Mouse (Mus musculus) spleen, postnatal 0 days (tissue): ENCODE results near the gene Gxylt2. TPM values are rescaled to one million over a fixed set of nuclear protein-coding genes. Genes with fewer than 3 reads are reported as not detected.

Experiments
- polyA plus RNA-seq: library from polyadenylated mRNA; unstranded; fragments of >200 nt; fragmentation: Nextera tagmentation; extraction: Ambion mirVana; gene quantifications from 2 replicates; pipeline ENCODE4 v1.2.1, GENCODE M21; 2015

Gxylt2 gene
- polyA plus RNA-seq = 0.61 and 1.1 TPM in 2 replicates

DNA sequence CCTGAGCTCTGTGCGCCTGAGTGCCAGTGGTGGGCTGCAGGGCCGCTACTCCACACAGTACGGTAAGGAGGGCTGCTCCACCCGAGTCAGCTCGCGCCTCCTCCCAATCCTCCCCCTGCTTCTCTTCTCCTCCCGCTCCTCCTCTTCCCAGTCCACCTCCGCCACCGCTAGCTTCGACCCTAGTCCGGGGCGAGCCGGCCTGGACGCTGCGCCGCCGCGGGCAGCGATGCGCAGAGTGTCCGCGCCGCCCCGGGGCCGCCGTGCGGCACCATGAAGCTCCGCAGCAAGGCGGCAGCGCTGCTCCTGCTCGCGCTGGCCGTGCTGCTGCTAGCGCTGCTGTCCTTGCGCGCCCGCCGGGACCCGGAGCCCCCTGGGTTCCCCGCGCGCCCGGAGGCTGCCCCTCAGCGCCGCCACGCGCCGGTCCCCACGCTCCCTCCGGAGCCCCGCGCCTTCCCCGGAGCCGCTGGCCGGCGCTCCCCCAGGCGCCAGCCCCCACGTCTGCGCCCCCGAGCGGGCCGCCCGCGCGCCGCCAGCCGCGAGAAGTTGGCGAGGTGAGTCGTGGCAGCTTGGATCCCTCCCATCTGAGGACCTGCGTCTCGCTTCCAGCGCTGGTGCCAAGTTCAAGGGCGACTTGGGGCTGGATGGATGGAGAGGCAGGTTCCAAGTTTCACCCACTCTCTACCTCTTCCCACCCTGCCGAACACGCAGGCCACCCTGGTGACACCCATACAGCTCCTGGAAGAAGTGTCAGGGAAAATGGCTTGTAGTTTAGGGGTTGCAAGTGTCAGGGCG, at the start of gene Gxylt2:
Gene Gxylt2 (plus strand): TSS at position 161 of the 792 bp plus-strand sequence.

DNA sequence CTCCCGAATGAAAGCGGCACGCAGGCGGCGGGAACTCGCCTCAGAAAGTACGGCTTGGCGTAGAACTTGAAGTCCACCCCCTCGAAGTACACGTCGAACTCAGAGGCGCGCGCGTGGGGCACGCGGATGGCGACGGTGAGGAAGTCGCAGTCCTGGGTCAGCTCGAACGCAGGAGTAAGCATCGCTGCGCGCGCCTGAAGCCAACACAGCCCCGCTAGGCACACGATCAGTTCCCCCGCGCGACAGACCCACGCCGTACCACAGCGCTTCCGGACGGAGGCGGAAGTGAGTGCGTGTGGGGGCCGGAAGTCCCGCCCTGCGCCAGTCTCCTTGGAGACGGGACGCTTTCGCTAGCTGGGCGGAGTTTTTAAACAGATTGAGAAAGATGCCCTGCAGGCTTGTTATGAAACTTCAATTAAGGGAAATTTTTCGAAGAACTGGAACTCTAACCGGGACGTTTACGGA, 33.6 kb upstream of the Gxylt2 start, which contains the start of gene Shq1:
Gene Shq1 (minus strand): TSS at position 278 of the 465 bp plus-strand sequence.

GRCm38 (mm10) chr6:100833355-100833754, 128.8 kb downstream of the Gxylt2 start, which contains the start of gene Ppp4r2:
TSS of gene Ppp4r2 (plus strand) at chr6:100833622.

Other genes with a start within 250 kb of the Gxylt2 start
- gene Shq1, start 33.6 kb upstream of the Gxylt2 start, polyA plus RNA-seq = 11.3 and 11.7 TPM in 2 replicates
- 11.7 and 12.9 TPM in 2 replicates for gene Ppp4r2, start 128.9 kb downstream of the Gxylt2 start, polyA plus RNA-seq